Mouse (Mus musculus): Measurements from ENCODE around the gene Prnp. TPM values are rescaled to one million over a fixed set of nuclear protein-coding genes. Genes with fewer than 3 reads are reported as not detected.

Gene Prnp
- polyA plus RNA-seq, 1 experiment from 2014 or later, result 47.0 TPM

DNA sequence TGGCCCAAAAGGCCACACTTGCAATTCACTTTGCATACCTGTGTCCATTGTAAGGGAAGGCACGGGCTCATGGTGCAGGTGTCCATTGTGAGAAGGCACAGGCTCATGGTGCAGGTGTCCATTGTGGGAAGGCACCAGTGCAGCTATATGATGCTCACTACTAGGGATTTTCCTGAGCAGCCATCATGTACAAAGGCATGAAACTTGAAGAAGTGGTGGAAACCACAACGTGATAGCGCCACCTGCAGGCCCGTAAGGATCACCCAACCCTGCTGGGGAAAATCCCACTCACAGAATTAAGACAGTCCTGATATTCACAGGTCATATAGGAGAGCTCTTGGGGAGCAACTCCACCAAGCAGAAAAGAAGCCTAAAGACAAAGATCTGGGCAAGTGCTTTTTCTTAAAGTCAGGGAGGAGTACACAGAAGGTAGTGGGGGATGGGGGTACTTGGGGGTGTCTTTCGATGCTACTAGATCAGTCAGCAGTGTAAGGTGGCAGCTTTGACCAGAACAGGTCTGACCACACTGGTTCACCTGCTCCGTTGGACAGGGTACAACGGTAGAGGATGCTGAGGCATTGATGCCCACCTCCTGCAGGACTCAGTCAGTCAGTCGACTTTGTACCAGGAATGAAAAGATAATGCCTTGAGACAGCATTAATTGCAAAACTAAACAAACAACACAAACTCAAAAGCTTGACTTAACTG, 29.8 kb downstream of the Prnp start:
- H3K9me3 ChIP-seq, result no peaks in the 10 kb centered on the region
- 40% methylated on average over 8 of the region's 8 CpGs for whole genome bisulfite sequencing
- no peaks in the 10 kb centered on the region for H3K4me1 ChIP-seq
- H3K36me3 ChIP-seq, result peaks cover 11% of the 10 kb centered on the region; the same call in 1 of the 2 replicates
- H3K4me2 ChIP-seq (replicated peaks), result no peak overlapping the region
- no peak for ATAC-seq (ENCODE audit: insufficient number of reproducible peaks, insufficient read depth, low FRiP score, low TSS enrichment)
- H3K9ac ChIP-seq, result no peak overlapping the region
- H3K4me3 ChIP-seq, result no peak overlapping the region
- H3K27me3 ChIP-seq, result no peaks in the 10 kb centered on the region
- no peak overlapping the region for H3K27ac ChIP-seq

DNA sequence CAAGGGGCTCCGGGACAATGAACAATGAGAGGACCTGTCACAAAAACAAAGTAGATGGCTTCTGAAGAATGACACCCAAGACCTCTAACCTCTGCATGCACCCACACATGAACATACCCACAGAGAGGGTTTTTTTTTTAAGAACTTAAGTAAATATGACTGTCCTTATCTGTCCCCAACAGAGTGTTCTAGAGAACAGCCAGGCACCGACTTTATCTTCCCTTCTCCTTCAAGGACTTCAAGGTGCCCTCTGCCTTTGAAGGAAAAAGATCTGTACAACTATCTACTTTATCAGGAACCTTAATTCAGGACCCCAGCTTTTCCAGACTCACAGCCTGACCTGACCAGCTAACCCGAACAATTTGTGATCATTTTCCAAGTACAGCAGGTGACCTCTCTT, 30.8 kb downstream of the Prnp start:
- Histone ChIP-seq H3K9ac (no peak overlapping the region), H3K4me3 (no peak overlapping the region), H3K9me3 (no peaks in the 10 kb centered on the region), H3K27me3 (no peaks in the 10 kb centered on the region), H3K27ac (no peak overlapping the region), H3K4me1 (no peaks in the 10 kb centered on the region), H3K36me3 (peaks cover 11% of the 10 kb centered on the region; the same call in 1 of the 2 replicates), H3K4me2 (replicated peaks) (no peak overlapping the region)
- WGBS, result 76% methylated on average over 3 of the region's 3 CpGs
- ATAC-seq (ENCODE audit: insufficient number of reproducible peaks, insufficient read depth, low FRiP score, low TSS enrichment), result no peak

- Histone ChIP-seq H3K4me1 (no peaks in the 10 kb centered on the region), H3K9me3 (no peaks in the 10 kb centered on the region), H3K4me2 (replicated peaks) (no peak overlapping the region), H3K4me3 (no peak overlapping the region), H3K36me3 (peaks cover 9% of the 10 kb centered on the region; the same call in 1 of the 2 replicates), H3K27me3 (no peaks in the 10 kb centered on the region), H3K27ac (no peak overlapping the region), H3K9ac (no peak overlapping the region)
- no peak for ATAC-seq (ENCODE audit: insufficient number of reproducible peaks, insufficient read depth, low FRiP score, low TSS enrichment)
- WGBS, result 80% methylated on average over 6 of the region's 6 CpGs
These were observed 31.8 kb downstream of the Prnp start for GRCm38 (mm10) chr2:131941501-131941900.

DNA sequence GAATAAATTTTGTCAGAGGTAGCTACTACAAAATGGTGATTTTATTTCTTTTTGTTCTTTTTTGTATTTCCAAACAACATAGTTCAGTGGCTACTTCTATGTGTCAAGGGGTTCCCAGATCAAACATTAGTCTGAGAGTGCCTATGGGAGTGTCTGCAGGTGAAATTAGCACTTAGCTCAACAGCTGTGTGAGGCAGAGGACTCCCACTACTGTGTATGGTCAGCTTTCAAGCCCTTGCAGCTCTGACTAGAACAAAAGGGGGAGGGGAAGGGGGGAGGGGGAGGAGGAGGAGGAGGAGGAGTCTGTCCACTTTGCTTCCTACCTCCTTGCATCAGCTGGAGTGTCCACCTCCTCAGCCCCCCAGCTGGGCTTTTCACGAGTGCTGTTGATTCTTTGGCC, 34.6 kb downstream of the Prnp start:
- Histone ChIP-seq H3K36me3 (no peaks in the 10 kb centered on the region), H3K27ac (no peak overlapping the region), H3K4me1 (peaks cover 4% of the 10 kb centered on the region; the same call in 1 of the 2 replicates), H3K9me3 (no peaks in the 10 kb centered on the region), H3K27me3 (no peaks in the 10 kb centered on the region), H3K4me3 (no peak overlapping the region), H3K4me2 (replicated peaks) (no peak overlapping the region), H3K9ac (no peak overlapping the region)
- no peak for ATAC-seq (ENCODE audit: insufficient number of reproducible peaks, insufficient read depth, low FRiP score, low TSS enrichment)
- 35% methylated on average over 1 of the region's 1 CpGs for WGBS

GRCm38 (mm10) chr2:131945225-131945624, 35.5 kb downstream of the Prnp start:
- peaks cover 4% of the 10 kb centered on the region; the same call in 1 of the 2 replicates for H3K4me1 ChIP-seq
- WGBS, result 83% methylated on average over 8 of the region's 8 CpGs
- H3K9ac ChIP-seq, result no peak overlapping the region
- H3K27me3 ChIP-seq, result no peaks in the 10 kb centered on the region
- no peaks in the 10 kb centered on the region for H3K9me3 ChIP-seq
- H3K36me3 ChIP-seq, result no peaks in the 10 kb centered on the region
- no peak overlapping the region for H3K4me3 ChIP-seq
- ATAC-seq (ENCODE audit: insufficient number of reproducible peaks, insufficient read depth, low FRiP score, low TSS enrichment), result no peak
- H3K4me2 ChIP-seq (replicated peaks), result no peak overlapping the region
- no peak overlapping the region for H3K27ac ChIP-seq

DNA sequence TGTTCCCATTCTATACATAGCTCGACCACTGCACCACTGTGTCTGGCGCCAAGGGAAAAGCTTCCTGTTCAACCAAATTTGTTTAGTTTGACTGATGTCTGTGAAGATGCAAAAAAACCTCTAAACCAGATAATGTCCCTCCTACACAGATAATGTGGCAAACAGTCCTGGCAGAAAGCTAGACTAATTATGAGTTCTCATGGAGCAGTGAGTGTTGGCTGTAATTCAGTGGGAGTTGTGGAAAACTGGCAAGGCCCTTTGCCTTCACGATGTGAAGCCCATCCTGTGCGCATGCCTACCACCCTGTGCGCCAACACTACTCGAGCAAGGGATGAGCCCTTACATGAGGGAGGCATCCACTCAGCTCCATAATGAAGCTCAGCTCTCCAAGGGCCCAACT, 36.0 kb downstream of the Prnp start:
- Histone ChIP-seq H3K4me2 (replicated peaks) (no peak overlapping the region), H3K4me3 (no peak overlapping the region), H3K27ac (no peak overlapping the region), H3K4me1 (peaks cover 4% of the 10 kb centered on the region; the same call in 1 of the 2 replicates), H3K27me3 (0 out of 2 replicates have a peak, but pooled peaks cover 5% of the 10 kb centered on the region), H3K9ac (no peak overlapping the region), H3K36me3 (no peaks in the 10 kb centered on the region), H3K9me3 (no peaks in the 10 kb centered on the region)
- 81% methylated on average over 6 of the region's 6 CpGs for WGBS
- no peak for ATAC-seq (ENCODE audit: insufficient number of reproducible peaks, insufficient read depth, low FRiP score, low TSS enrichment)

- Histone ChIP-seq H3K4me3 (no peak overlapping the region), H3K27ac (no peak overlapping the region), H3K4me1 (peaks cover 4% of the 10 kb centered on the region; the same call in 1 of the 2 replicates), H3K9me3 (no peaks in the 10 kb centered on the region), H3K36me3 (no peaks in the 10 kb centered on the region), H3K4me2 (replicated peaks) (no peak overlapping the region), H3K9ac (no peak overlapping the region), H3K27me3 (0 out of 2 replicates have a peak, but pooled peaks cover 5% of the 10 kb centered on the region)
- 84% methylated on average over 16 of the region's 16 CpGs for WGBS
- no peak for ATAC-seq (ENCODE audit: insufficient number of reproducible peaks, insufficient read depth, low FRiP score, low TSS enrichment)
These were observed 36.6 kb downstream of the Prnp start for GRCm38 (mm10) chr2:131946351-131946750.

DNA sequence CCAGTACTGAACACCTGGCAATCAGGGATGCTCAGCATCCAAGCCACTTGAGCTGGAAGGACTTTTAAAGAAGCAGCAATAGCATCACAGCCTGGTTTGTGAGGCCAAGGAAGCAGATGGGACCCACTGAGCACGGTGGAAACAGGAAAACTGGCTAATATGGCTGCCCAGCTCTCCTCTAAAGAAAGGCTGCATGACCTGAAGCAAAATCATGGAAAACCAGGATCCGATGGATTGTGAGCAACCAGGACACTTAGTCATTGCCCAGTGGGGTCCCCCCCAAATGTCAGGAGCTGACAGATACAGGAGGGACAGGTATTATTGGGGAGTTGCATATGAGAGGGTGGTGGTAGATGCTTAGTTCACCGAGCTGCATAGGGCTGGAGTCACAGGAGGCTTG, 38.4 kb downstream of the Prnp start:
- no peaks in the 10 kb centered on the region for H3K9me3 ChIP-seq
- no peak for ATAC-seq (ENCODE audit: insufficient number of reproducible peaks, insufficient read depth, low FRiP score, low TSS enrichment)
- 76% methylated on average over 3 of the region's 3 CpGs for WGBS

GRCm38 (mm10) chr2:131948916-131949639, 39.4 kb downstream of the Prnp start:
- H3K9me3 ChIP-seq, result no peaks in the 10 kb centered on the region
- H3K9ac ChIP-seq, result no peak overlapping the region
- no peak overlapping the region for H3K4me2 ChIP-seq (replicated peaks)
- H3K27ac ChIP-seq, result no peak overlapping the region
- ATAC-seq (ENCODE audit: insufficient number of reproducible peaks, insufficient read depth, low FRiP score, low TSS enrichment), result no peak
- WGBS, result 73% methylated on average over 11 of the region's 11 CpGs
- H3K27me3 ChIP-seq, result peaks cover 30% of the 10 kb centered on the region
- peaks cover 9% of the 10 kb centered on the region; the same call in 1 of the 2 replicates for H3K4me1 ChIP-seq
- no peak overlapping the region for H3K4me3 ChIP-seq
- H3K36me3 ChIP-seq, result no peaks in the 10 kb centered on the region

More for the DNA sequence above, 38.4 kb downstream of the Prnp start:
- H3K36me3 ChIP-seq, result no peaks in the 10 kb centered on the region
- peaks cover 8% of the 10 kb centered on the region; the same call in 1 of the 2 replicates for H3K4me1 ChIP-seq
- no peak overlapping the region for H3K4me2 ChIP-seq (replicated peaks)
- H3K27me3 ChIP-seq, result peaks cover 20% of the 10 kb centered on the region
- no peak overlapping the region for H3K9ac ChIP-seq
- H3K27ac ChIP-seq, result no peak overlapping the region
- no peak overlapping the region for H3K4me3 ChIP-seq

DNA sequence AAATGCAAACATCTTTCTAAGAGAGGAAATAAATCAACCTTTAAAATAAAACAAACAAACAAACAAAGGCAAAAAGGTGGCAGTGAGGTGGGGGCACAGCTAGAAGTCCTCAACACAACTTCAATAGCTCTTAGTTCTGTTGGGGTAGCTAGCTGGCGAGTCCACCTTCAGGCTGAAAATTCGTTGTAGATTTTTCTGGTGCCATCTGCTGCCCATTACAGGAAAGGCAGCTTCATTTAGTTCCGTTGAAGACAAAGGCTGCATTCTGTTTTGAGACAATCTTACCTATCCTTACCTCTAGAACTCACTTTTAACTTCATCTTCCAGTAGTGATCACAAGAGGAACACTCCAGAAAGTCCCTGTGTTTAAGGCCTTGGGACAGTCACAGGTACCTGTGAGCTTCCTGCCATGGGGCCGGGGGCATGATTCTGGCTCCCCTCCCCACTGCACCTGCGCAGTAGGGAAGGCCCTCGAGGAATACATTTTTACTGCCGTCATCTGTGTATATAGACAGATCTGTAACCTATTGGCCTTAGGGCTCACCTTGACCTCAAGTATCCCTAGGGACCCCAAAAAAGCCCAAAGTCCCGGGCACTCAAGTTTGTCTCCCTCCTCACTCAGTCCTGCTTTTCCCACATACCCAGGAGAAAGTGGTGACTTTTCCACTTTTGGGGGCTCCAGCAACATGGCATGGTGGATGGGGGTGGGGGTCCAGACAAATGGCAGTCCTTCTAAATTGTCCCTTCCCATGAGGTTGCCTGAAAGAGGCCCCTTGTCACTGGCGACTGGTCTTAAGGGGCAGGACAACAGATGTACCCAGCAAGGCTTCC, 40.3 kb downstream of the Prnp start:
- Histone ChIP-seq H3K27ac (no peak overlapping the region), H3K4me1 (peaks cover 9% of the 10 kb centered on the region; the same call in 1 of the 2 replicates), H3K4me2 (replicated peaks) (no peak overlapping the region), H3K4me3 (no peak overlapping the region), H3K27me3 (peaks cover 37% of the 10 kb centered on the region), H3K9me3 (no peaks in the 10 kb centered on the region), H3K36me3 (no peaks in the 10 kb centered on the region), H3K9ac (no peak overlapping the region)
- 47% methylated on average over 9 of the region's 9 CpGs for WGBS
- ATAC-seq (ENCODE audit: insufficient number of reproducible peaks, insufficient read depth, low FRiP score, low TSS enrichment), result no peak

DNA sequence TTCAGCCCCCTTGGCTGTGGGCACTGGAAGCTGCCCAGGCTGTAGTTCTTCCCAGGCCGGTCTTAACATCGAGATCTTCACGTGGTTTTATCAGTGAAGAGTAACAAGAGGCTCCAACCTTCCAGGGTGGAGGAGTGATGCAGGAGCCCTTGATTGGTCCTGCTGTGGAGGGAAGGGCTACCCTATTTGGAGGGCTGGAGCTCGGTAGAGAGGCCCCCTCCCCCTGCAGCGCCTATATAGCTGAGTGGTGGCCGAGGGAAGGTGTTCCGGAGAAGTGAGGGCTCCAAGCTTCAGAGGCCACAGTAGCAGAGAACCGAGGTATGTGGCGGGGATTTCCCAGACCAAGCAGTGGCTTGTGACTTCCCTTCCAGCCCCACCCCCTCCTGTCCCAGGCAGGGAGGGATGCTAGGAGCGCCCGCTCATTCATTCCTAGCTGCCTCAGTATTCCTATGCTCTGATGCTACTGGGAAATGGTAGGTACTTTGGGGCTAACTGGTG, 40.9 kb downstream of the Prnp start, which contains the start of gene Prnd:
Prnd (plus strand) TSS at position 264 of the 498 bp plus-strand sequence.
- ATAC-seq (ENCODE audit: insufficient number of reproducible peaks, insufficient read depth, low FRiP score, low TSS enrichment), result 0 out of 2 replicates have a peak, but pooled peaks have one; percentile 16
- no peaks in the 10 kb centered on the region for H3K36me3 ChIP-seq
- 0 out of 2 replicates have a peak within 1 kb of the TSS, but pooled peaks have one; percentile 13 for H3K4me2 ChIP-seq (replicated peaks)
- H3K4me1 ChIP-seq, result peaks cover 9% of the 10 kb centered on the region; the same call in 1 of the 2 replicates
- no peak within 1 kb of the TSS for H3K4me3 ChIP-seq
- no peak within 1 kb of the TSS for H3K27ac ChIP-seq
- H3K9ac ChIP-seq, result no peak within 1 kb of the TSS
- no peaks in the 10 kb centered on the region for H3K9me3 ChIP-seq
- WGBS, result 7% methylated on average over 11 of the region's 11 CpGs
- peaks cover 39% of the 10 kb centered on the region for H3K27me3 ChIP-seq
